Mouse (Mus musculus) layer of hippocampus, adult 9-10 months (tissue): ENCODE data around the gene Pcdh17.

ENCODE experiments used
- DNase-seq: peaks from one replicate; pipeline ENCODE4 v3.0.0; 2022; ENCODE audit warnings: low spot score

Pcdh17 gene

DNA sequence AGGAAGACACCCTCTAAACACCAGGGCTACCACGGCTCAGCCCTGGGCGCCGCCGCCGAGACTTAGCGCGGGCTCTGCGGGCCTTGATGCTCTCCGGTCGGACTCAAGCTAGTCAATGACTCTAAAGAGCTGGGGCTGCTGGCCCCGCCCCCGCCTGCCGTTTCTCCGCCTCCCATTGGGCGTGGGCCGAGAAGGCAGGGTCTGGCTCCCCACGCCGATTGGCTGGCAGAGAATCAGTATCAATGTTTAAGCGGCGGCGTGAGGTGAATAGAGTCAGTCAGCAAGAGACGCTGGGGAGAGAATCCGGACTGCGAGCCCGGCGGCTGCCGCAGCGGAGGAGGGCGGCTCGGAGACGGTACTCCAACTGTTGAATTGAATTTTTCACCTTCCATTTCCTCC is at the start of gene Pcdh17:
Gene Pcdh17, plus strand, starts transcription at position 276 of the 399 bp plus-strand sequence.
- DNase-seq: peak; percentile 92

DNA sequence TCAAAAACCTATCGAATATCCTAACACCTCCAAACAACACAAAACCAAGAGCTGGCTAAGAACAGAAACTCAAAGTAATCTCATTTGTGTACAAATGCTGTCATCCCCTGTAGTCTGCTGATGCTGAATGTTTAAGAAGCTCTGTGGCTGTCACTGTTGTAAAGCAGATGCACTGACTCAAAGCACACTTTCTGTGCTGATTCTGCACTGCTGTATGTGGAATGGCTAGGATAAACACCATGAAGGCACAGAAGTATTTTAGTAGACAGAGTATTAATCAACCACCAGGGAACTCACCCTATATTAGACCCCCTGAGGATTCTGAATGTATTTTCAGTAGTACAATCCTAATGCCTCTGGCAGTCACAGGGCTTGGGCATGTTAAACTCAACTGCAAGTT is 46.2 kb upstream of the Pcdh17 start:
- no peak for DNase-seq

DNA sequence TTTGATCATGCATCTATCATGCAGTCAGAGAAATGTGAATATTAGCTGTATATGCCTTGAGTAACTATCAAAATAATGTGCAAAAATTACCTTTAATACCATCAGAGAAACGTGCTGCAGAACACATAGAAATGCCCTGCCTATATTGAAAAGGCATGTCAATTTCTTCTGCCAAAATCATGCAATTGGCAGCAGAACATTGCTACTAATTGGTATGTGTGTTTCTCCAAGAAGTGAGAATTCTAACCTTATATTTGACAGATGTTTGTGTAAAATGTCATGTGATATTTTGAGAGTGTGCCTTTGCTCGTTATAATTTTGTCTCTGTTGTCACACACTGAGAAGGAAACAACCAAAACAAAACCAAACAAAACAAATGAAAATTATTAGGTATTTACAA is 18.6 kb upstream of the Pcdh17 start:
- no peak for DNase-seq

DNA sequence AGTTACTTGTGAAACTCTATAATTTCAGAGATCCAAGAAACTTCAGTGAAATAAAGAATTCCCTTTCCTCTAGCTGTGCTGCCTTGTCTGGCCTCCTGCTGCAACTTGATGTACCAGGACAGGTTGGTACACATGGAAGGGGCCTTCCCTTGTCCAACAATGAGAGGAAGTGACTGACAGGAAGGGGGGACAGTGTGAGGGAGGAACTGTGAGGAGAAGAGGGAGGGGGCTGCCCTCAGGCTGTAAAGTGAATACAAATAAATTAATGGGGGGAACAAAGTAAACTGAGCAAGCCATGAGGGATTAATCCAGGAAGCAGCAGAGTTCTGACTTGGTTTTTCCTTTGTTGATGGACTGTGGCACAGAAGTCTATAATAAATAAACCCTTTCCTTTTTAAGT is 16.7 kb upstream of the Pcdh17 start:
- DNase-seq: no peak

DNA sequence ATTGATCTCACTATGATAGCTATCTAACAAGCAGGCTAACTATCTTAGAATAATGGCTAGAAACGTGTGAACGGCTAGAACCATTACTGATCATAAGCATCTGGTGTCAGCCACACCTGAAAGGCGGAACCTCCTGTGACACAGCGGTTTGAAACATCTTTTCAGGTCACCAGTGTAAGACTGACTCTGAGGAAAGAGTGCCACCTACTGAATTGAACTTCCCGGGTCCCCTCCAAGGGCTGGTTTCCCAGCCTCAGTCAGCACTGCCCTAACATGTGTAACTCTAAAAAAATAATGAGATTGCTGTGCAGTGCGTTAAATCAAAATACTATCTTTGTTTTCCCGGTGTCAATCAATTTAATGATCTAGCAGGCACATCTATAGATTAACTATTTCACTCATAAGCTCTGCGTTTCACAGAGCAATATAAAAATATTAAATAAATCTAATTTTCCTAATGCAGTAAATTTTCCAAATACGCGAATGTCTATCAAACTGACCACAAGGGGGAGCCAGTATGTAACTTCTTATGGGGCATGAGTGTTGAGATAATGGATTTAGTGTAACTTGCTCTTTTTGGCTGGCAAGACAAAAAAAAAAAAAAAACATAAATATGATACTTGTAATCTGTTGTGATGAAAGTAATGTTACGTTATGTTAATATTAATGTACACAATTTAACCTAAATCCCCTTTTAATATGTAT is 5.1 kb upstream of the Pcdh17 start:
- DNase-seq: no peak

DNA sequence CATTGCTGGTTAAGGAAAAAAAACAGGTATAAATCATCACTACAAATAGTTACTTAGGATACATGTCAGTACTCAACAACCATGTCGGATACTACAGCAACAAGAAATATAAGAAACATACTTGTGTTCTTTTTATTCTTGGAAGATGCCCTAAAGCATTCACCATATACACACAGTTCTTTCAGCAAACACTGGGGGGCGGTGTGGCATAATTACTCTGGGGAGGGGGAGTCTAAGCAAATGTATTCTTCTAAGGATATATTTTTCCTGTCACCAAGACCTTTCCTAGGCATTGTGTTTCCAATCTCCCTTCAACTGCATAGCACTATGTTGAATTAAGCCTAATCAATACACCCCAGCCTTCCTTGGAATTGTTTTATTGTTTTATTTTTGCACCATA is 2.5 kb upstream of the Pcdh17 start:
- DNase-seq: no peak

DNA sequence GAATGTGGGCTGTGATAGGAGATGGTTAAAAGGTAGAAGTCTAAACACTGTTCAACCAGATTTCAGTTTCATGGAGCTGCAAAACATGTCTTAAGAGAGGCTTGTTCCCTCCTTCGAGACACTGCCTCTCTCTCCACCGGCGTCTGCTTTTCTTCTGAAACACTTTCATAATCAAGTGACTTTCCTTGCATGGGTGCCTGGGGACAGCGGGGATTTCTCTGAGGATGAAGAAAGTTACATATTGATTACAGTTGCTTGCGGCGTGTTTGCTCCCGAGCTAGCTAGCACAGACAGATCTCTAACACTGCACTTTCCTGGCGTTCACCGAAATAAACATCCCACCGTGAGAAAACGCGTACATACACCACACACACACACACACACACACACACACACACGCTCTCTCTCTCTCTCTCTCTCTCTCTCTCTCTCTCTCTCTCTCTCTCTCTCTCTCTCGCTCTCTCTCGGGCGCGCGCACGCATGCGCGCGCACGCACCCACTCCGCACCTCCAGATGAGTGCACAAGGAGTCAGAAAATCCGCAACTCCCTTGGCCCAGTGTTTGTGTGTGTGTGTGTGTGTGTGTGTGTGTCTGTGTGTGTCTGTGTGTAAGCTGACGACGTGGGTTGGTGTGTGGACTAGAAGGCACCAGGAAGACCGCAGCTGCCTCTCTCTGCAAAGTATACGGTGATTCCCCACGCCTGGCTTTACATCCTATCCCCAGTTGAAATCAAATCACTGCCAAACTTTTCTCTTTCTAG is 655 bp upstream of the Pcdh17 start:
- no peak for DNase-seq

DNA sequence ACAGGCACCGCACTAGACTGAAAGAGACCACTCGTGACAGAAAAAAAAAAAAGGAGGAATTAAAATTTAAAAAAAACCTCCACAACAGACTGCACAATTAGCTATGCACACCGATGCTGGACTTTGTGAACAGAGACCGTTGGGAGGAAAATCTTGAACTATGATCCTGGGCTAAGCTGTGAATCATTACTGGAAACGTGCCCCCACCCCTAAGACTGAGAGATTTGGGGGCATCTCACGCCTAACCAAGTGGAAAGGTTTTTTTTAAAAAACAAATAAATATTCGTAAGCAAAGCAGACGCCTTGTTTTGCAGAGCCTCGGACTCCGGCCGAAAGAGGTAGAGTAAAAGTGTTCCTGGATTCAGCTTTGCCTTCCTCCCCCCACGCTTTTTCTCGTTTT is 398 bp downstream of the Pcdh17 start:
- DNase-seq: no peak

DNA sequence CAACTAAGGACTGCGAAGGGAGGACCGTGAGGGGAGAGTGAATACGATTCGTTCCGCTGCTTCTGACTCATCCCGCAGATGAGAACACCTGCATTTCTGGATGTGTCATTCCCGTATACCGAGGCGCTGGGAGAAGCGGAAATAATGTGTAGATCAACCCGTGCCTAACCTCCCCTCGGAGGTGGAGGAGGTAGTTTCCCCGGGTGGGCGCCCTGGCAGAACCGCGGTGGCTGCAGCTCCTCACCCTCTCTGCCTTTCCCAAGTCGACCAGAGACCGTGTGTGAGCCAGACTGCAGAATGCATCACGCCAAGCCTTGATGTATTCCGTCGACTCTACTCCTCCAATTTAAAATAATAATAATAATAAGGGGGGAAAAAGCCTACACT is 906 bp downstream of the Pcdh17 start:
- DNase-seq: no peak

DNA sequence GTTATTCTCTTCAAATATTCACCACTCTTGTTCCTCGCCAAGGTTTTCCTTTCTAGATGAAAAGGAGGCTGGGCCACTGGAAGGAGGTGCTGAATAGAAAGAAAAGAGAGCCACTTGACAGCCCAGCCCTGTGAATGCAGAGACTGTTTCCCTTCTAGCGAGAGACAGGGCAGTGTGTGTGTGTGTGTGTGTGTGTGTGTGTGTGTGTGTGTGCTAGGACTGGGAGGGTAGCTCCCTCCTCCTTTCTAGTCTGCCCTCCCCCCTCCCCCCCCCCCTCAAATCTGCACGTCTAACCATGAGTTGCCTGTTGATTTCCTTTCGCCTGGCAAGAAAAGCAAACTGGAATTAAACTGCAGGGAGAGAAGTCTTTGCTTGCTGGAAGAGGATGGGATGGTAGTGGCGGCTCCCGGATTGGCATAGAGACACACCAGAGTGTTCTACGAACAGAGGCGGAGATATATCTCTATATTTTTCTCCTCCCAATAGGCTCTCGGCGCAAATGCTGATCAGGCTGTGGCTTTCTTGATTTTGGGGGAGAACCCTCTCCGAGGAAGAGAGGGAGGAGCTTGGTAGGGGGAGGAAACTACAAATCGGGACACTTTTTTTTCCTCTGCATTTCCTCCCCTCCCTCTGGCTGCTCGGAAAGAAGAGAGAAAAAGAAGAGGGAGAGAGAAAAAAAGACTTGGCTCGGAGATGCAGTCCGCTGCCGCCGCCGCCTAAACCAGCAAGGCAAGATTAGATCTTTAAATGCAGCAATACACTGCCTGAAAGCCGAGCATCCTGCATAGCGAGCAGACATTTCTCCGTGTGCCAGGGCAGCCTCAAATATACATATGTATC is 1.5 kb downstream of the Pcdh17 start:
- peak; percentile 33 for DNase-seq

DNA sequence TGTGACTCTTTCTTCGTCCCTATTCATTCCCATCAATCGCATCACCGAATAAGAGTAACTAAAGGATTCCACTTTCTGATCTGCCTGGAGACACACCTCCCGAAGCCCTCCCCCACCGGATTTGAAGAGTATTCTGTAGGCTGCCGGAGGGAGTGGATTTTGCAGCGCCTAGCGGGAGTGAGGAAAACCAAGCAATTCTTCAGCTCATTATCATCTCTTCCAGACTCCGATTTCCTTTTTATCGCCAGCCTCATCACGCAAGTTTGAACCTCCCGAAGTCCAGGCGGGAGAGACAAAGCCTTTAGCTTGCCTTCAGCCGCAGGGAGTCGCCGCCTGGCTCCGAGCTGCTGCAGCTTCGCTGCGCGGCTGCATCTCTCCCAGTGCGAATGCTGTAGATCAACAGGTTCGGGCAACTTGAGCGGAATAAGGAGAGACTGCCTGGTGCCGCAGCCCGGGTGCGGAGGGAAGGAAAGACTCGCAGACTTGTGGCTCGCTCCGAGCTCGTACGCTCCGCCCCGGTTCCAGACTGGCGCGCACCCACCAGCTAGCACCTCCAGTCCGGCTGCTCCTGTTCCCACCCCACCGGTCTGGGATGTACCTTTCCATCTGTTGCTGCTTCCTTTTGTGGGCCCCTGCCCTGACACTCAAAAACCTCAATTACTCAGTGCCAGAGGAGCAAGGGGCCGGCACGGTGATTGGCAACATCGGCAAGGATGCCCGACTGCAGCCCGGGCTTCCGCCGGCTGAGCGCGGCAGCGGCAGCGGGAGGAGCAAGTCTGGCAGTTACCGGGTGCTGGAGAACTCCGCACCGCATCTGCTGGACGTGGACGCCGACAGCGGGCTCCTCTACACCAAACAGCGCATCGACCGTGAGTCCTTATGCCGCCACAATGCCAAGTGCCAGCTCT is 2.4 kb downstream of the Pcdh17 start:
- no peak for DNase-seq

DNA sequence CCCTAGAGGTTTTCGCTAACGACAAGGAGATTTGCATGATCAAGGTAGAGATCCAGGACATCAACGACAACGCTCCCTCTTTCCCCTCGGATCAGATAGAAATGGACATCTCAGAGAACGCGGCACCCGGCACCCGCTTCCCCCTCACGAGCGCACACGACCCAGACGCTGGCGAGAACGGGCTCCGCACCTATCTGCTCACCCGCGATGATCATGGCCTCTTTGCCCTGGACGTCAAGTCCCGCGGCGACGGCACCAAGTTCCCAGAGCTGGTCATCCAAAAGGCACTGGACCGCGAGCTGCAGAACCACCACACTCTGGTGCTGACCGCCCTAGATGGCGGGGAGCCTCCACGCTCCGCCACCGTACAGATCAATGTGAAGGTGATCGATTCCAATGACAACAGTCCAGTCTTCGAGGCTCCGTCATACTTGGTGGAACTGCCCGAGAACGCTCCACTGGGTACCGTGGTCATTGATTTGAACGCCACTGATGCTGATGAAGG is 3.1 kb downstream of the Pcdh17 start:
- no peak for DNase-seq

DNA sequence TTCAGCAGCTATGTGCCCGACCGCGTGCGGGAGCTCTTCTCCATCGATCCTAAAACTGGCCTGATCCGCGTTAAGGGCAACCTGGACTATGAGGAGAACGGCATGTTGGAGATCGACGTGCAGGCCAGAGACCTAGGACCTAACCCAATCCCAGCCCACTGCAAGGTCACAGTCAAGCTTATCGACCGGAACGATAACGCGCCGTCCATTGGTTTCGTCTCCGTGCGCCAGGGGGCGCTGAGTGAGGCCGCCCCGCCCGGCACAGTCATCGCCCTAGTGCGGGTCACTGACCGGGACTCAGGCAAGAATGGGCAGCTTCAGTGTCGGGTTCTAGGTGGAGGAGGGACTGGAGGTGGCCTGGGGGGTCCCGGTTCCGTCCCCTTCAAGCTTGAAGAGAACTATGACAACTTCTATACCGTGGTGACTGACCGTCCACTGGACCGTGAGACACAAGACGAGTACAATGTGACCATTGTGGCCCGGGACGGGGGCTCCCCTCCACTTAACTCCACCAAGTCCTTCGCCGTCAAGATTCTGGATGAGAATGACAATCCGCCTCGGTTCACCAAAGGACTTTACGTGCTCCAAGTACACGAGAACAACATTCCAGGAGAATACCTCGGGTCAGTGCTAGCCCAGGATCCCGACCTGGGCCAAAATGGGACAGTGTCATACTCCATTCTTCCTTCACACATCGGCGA is 3.7 kb downstream of the Pcdh17 start:
- DNase-seq: no peak

DNA sequence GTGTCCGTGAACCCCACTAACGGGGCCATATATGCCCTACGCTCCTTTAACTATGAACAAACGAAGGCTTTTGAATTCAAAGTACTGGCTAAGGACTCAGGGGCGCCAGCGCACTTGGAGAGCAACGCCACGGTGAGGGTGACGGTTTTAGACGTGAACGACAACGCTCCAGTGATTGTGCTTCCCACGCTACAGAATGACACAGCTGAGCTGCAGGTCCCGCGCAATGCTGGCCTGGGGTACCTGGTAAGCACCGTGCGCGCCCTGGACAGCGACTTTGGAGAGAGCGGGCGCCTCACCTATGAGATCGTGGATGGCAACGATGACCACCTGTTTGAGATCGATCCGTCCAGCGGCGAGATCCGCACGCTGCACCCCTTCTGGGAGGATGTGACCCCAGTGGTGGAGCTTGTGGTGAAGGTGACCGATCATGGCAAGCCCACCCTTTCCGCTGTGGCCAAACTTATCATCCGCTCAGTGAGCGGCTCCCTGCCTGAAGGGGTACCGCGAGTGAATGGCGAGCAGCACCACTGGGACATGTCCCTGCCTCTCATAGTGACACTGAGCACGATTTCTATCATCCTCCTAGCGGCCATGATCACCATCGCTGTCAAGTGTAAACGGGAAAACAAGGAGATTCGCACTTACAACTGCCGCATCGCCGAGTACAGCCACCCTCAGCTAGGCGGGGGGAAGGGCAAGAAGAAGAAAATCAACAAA is 4.5 kb downstream of the Pcdh17 start:
- no peak for DNase-seq

DNA sequence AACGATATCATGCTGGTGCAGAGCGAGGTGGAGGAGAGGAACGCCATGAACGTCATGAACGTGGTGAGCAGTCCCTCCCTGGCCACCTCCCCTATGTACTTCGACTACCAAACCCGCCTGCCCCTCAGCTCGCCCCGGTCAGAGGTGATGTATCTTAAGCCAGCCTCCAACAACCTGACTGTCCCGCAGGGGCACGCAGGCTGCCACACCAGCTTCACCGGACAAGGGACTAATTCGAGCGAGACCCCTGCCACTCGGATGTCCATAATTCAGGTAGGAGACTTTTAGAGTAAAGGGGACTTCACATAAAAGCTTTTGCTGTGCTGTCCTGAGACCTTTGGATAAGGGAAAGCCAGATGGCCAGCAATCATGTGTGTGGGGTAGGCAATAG is 5.0 kb downstream of the Pcdh17 start:
- no peak for DNase-seq

DNA sequence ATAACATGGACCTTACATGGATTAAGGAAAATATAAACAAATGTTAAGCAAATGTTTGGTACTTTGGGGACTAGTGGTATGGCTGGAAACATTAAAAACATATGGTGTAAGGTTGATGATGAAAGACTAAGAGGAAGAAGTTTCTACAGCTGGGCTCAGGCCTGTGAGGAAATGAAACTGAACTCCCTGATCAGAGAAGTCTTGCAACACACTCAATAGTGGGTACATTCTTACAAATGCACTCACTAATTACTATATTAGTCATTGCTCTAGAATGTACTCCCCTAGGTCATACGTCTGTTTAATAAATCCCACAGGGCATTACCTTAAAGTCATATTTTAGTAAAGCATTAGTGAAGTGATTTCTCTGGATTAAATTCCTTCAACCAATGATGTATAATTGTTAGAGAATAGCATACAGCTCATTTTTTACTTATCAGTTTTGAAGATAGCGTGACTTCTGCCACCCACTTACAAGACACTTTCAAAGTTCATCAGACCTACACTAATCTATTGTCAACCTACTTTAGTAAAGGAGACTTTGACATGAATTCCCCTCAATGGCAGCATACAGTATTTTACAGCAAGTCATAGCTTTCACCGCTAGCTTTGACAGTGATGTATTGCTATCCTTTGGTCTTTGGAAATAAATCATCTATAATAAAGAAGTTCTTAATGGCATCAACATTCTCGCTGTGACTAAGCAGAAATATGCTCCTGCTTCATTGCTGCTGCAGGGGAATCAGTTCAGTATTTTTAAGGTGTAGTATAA is 10.9 kb downstream of the Pcdh17 start:
- DNase-seq: no peak

DNA sequence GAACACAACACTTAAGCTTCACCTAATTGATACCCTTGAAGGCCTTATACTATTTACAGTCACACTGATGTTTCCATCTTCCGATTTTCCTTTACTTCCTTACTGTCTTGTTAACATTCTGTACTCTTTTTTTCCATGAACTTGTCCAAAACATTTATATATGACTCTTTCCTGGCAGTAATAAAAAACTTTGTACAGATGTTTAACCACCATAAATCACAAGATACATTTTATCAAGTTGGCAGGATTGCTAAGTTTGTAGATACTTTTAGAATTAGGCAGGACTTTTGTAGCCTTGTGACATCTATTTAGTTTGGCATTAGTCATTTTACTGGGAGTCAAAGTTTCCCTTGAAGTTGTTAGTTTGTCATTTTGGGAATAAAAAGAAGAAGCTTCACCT is 32.1 kb downstream of the Pcdh17 start:
- DNase-seq: no peak

DNA sequence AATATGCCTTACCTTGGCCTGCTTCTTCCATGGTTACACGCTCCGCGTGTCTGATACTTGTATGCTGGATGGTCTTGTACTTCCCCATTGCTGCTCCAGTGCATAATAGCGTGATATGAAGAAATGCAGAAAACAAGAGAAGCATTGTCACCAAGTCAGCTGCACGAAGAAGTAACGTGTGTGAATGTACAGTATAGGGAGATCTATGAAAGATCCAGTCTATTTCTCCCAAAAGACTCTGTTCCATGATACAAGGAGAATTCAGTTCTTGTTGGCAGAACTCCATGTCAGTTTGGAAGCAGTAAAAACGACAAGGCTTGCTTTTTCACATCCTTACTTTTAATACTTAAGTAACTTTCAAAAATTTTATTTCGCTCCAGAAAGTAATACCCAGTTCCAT is 33.0 kb downstream of the Pcdh17 start:
- no peak for DNase-seq

DNA sequence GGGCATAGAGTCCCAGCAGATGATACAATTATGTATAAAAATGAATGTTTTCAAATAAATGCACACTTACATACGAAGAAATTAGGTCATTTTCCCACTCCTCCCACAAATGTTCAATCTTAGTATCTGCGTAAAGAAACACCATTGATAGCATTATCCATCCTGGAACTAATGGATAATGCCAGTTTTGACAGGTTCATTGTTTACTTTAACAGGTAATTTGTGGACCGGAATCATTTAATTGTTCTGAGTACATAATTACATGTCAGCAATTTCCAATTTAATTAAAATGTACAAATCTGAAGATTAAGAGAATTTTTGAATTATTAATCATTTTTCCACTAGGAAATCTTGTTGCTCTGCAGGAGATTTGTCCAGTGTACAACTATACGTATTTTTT is 33.5 kb downstream of the Pcdh17 start:
- DNase-seq: no peak

DNA sequence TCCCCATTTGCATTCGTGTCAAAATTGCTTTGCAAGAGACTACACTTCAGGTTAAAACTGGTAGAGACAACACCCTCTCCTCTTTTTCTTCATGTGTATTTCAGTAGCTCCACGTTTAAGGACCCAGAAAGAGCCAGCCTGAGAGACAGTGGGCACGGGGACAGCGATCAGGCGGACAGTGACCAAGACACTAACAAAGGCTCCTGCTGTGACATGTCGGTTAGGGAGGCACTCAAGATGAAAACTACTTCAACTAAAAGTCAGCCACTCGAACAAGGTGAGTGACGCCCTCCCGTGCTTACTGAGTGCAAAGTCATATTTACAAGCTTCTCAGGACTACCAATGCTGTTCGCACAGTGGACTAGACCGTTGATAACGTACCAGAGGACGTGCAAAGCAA is 34.0 kb downstream of the Pcdh17 start:
- no peak for DNase-seq
